Mouse (Mus musculus) megakaryocyte, embryonic 14.5 days (primary cell): ENCODE measurements around the gene AC109138.7. TPM values are rescaled to one million over a fixed set of nuclear protein-coding genes. Genes with fewer than 3 reads are reported as not detected.

Experiments used
- H3K27me3 ChIP-seq: replicated peaks from 2 replicates; pipeline ENCODE3; 2012; ENCODE audit warnings: inconsistent platforms
- H3K36me3 ChIP-seq: replicated peaks from 2 replicates; pipeline ENCODE3; 2012; ENCODE audit warnings: low read length, inconsistent platforms, mixed read lengths
- H3K4me1 ChIP-seq: 2 replicates; pipeline ENCODE4 v1.6.1; 2012; ENCODE audit warnings: inconsistent platforms
- H3K4me3 ChIP-seq: replicated peaks from 2 replicates; pipeline ENCODE3; 2012; ENCODE audit warnings: moderate library complexity, mild to moderate bottlenecking, inconsistent platforms
- H3K9me3 ChIP-seq: 2 replicates; pipeline ENCODE4 v1.6.1; 2012; ENCODE audit warnings: inconsistent platforms
- FLI1 ChIP-seq: IDR thresholded peaks from 2 replicates; pipeline ENCODE4 v1.6.1; 2012; ENCODE audit warnings: low read length, inconsistent platforms, mixed read lengths
- GATA1 ChIP-seq: IDR thresholded peaks from 3 replicates; pipeline ENCODE4 v1.6.1; 2012; ENCODE audit warnings: mixed read lengths, low read length, inconsistent platforms, borderline replicate concordance
- polyA plus RNA-seq: library from polyadenylated mRNA; stranded (reverse); fragments of >175 nt; gene quantifications from 2 replicates; pipeline ENCODE4 v1.2.3, GENCODE M21; 2012; ENCODE audit warnings: low replicate concordance; ENCODE audit not compliant: insufficient read depth

The AC109138.7 gene
- polyA plus RNA-seq, 1 experiment, result 73.0 TPM

DNA sequence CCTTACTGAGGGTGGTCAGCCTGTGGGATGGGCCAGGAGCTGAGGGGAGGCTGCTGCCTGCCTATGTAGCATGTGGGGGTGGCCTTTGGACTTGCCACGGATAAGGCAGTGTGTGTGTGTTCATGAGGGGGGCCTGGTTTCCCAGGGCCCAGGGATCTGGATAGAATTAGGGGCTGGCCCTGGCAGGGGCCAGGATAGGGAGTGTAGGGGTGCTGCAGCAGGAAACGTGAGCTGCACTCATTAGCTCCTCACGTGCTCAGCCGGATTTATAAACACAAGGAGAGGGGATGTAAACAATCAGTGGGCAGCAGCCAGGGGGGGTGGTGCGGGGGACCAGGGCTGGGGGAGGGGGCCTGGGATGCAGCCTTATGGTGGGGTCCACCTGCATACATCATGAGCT, 3.0 kb downstream of the AC109138.7 start:
- no peaks in the 10 kb centered on the region for H3K36me3 ChIP-seq
- no peak for TF ChIP-seq FLI1
- TF ChIP-seq GATA1, result no peak
- H3K4me3 ChIP-seq, result no peak overlapping the region
- H3K27me3 ChIP-seq, result peaks cover 98% of the 10 kb centered on the region
- no peaks in the 10 kb centered on the region for H3K9me3 ChIP-seq
- peaks cover 79% of the 10 kb centered on the region for H3K4me1 ChIP-seq

DNA sequence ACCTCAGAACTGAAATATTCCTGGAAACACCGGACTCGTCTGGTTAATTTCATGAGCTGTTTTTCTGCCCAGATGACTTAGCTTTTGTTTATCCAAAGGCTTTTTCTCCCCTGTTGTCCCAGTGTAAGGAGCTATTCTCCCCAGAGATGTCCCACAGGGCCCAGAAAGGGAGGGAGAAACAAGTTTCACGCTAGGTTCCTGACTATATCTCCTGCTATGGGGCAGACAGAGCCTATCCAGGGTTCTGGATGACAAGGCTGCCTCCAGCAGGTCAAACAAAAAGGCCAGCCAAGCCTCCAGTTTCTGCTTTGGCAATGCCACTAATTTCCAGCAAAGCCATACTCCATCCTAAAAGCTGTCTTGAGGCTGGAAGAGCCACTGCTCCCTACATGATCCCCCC, 3.7 kb downstream of the AC109138.7 start:
- Histone ChIP-seq H3K36me3 (no peaks in the 10 kb centered on the region), H3K27me3 (peaks cover 93% of the 10 kb centered on the region), H3K4me3 (no peak overlapping the region), H3K9me3 (no peaks in the 10 kb centered on the region), H3K4me1 (peaks cover 82% of the 10 kb centered on the region)
- TF ChIP-seq FLI1, result no peak
- no peak for TF ChIP-seq GATA1

- Histone ChIP-seq H3K9me3 (no peaks in the 10 kb centered on the region), H3K4me3 (no peak overlapping the region), H3K4me1 (peaks cover 82% of the 10 kb centered on the region), H3K36me3 (no peaks in the 10 kb centered on the region), H3K27me3 (peaks cover 89% of the 10 kb centered on the region)
- TF ChIP-seq GATA1 (no peak), FLI1 (no peak)
These were observed 4.1 kb downstream of the AC109138.7 start for GRCm38 (mm10) chr19:4218293-4218692.

DNA sequence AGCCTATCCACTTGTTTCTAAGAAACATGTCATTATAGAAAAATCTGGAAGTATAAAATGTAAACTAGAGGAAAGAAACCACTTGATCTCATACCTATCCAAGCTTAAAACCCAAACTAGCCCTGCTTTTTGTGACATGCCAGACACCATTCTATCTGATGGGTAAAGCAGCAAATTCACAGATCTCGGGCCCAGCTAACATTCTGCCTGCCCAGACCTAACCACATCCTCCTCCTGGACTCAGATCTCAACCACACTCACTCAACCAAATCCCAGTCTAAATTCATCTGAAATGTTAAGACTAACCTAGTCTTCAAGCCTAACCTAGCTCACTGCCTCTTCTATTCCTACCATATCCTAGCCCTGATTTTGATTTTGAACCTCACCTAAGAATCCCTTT, 4.6 kb downstream of the AC109138.7 start:
- H3K4me1 ChIP-seq, result peaks cover 82% of the 10 kb centered on the region
- no peaks in the 10 kb centered on the region for H3K9me3 ChIP-seq
- TF ChIP-seq GATA1 (no peak), FLI1 (no peak)
- H3K4me3 ChIP-seq, result no peak overlapping the region
- H3K27me3 ChIP-seq, result peaks cover 84% of the 10 kb centered on the region
- H3K36me3 ChIP-seq, result no peaks in the 10 kb centered on the region

- H3K4me3 ChIP-seq, result no peak overlapping the region
- H3K9me3 ChIP-seq, result no peaks in the 10 kb centered on the region
- TF ChIP-seq FLI1 (no peak), GATA1 (no peak)
- H3K36me3 ChIP-seq, result no peaks in the 10 kb centered on the region
- peaks cover 78% of the 10 kb centered on the region for H3K4me1 ChIP-seq
- peaks cover 75% of the 10 kb centered on the region for H3K27me3 ChIP-seq
These were observed 5.8 kb downstream of the AC109138.7 start for GRCm38 (mm10) chr19:4219943-4220342.

- Histone ChIP-seq H3K9me3 (no peaks in the 10 kb centered on the region), H3K4me1 (peaks cover 74% of the 10 kb centered on the region), H3K27me3 (peaks cover 70% of the 10 kb centered on the region), H3K4me3 (no peak overlapping the region), H3K36me3 (no peaks in the 10 kb centered on the region)
- TF ChIP-seq FLI1 (no peak), GATA1 (no peak)
These were observed 6.3 kb downstream of the AC109138.7 start for GRCm38 (mm10) chr19:4220416-4220815.

GRCm38 (mm10) chr19:4220957-4221743, 7.0 kb downstream of the AC109138.7 start:
- Histone ChIP-seq H3K4me1 (peaks cover 70% of the 10 kb centered on the region), H3K9me3 (no peaks in the 10 kb centered on the region), H3K36me3 (no peaks in the 10 kb centered on the region), H3K27me3 (peaks cover 68% of the 10 kb centered on the region), H3K4me3 (peak overlapping the region; percentile 69)
- no peak for TF ChIP-seq GATA1
- TF ChIP-seq FLI1, result no peak

DNA sequence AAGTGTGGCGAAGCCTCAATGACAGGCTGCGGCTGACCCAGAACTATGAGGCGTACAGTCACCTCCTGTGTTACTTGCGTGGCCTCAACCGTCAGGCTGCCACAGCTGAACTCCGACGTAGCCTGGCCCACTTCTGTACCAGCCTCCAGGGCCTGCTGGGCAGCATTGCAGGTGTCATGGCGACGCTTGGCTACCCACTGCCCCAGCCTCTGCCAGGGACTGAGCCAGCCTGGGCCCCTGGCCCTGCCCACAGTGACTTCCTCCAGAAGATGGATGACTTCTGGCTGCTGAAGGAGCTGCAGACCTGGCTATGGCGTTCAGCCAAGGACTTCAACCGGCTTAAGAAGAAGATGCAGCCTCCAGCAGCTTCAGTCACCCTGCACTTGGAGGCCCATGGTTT, 8.0 kb downstream of the AC109138.7 start:
- H3K9me3 ChIP-seq, result no peaks in the 10 kb centered on the region
- H3K36me3 ChIP-seq, result no peaks in the 10 kb centered on the region
- H3K4me3 ChIP-seq, result peak overlapping the region; percentile 81
- peaks cover 68% of the 10 kb centered on the region for H3K4me1 ChIP-seq
- peaks cover 65% of the 10 kb centered on the region for H3K27me3 ChIP-seq
- no peak for TF ChIP-seq FLI1

GRCm38 (mm10) chr19:4226779-4227178, 12.6 kb downstream of the AC109138.7 start:
- Histone ChIP-seq H3K4me3 (peak overlapping the region; percentile 33), H3K9me3 (no peaks in the 10 kb centered on the region), H3K27me3 (peaks cover 29% of the 10 kb centered on the region), H3K36me3 (no peaks in the 10 kb centered on the region), H3K4me1 (peaks cover 85% of the 10 kb centered on the region)
- no peak for TF ChIP-seq GATA1
- TF ChIP-seq FLI1, result no peak

DNA sequence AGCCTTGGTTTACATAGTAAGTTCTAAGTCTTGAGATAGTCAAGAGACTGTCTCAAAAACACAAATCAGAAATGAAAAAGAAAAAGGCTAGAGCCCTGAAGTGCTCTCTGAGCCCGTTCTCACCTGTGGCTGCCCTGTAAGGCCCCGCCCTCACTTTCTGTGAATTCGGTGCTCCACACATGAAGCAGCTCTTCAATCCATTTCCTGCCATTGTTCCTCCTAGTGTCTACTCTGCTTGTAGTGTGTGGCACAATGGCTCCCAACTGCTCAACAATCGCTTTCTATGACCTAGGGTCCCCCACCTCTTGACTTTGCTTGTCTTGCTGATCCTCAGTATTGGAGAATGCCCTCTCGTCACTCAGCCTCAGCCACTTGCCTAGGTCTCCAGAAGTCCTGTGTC, 13.3 kb downstream of the AC109138.7 start:
- H3K36me3 ChIP-seq, result no peaks in the 10 kb centered on the region
- TF ChIP-seq GATA1, result no peak
- no peak for TF ChIP-seq FLI1
- H3K27me3 ChIP-seq, result peaks cover 23% of the 10 kb centered on the region
- no peaks in the 10 kb centered on the region for H3K9me3 ChIP-seq
- no peak overlapping the region for H3K4me3 ChIP-seq
- H3K4me1 ChIP-seq, result peaks cover 85% of the 10 kb centered on the region
